Mouse (Mus musculus) G1E (cell line): Measurements from ENCODE around the gene Fndc1.

ENCODE experiments used
- CTCF ChIP-seq: IDR thresholded peaks from 2 replicates; pipeline ENCODE4 v1.5.1; 2012; ENCODE audit warnings: low read depth, low read length, inconsistent platforms, mixed read lengths
- GATA1 ChIP-seq: IDR thresholded peaks from 2 replicates; pipeline ENCODE4 v1.6.1; 2012; ENCODE audit warnings: borderline replicate concordance, low read length, inconsistent platforms, mixed read lengths
- TAL1 ChIP-seq: conservative IDR thresholded peaks from 2 replicates; pipeline ENCODE4 v1.6.1; 2012; ENCODE audit warnings: low read depth, low read length, inconsistent platforms, mixed read lengths

GRCm38 (mm10) chr17:7840505-7841290 is 13.6 kb upstream of the Fndc1 start:
- no peak for TF ChIP-seq GATA1
- no peak for TF ChIP-seq CTCF
- no peak for TF ChIP-seq TAL1
